Mouse (Mus musculus): ENCODE data around the gene Lap3. TPM values are rescaled to one million over a fixed set of nuclear protein-coding genes. Genes with fewer than 3 reads are reported as not detected.

The Lap3 gene
- polyA plus RNA-seq, 1 experiment from 2014 or later = 35.4 TPM

DNA sequence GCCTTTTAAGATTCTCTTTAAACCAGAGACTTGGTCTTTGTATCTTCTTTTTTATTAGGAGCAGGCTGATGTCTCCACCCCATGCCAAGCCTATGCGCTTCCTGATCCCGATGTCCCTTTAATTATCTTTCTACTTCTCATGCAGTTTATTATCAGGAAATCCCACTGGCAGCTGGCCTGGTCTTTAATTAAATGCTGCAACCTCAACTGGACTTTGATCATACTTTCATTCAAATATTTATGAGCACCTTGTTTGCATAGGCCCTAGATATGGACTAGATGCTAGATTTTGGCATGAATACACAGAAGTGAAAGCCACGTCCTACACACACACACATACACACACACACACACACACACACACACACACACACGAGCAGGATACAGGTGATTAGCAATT, 1.4 kb upstream of the Lap3 start:
- Histone ChIP-seq H3K9me3 (ENCODE audit: control insufficient read depth, low read length) (no peaks in the 10 kb centered on the region), H3K27me3 (replicated peaks; ENCODE audit: control insufficient read depth, insufficient read depth, low read length) (no peaks in the 10 kb centered on the region), H3K36me3 (ENCODE audit: control insufficient read depth, insufficient read depth) (no peaks in the 10 kb centered on the region), H3K9ac (replicated peaks; ENCODE audit: low read depth, low read length) (no peak overlapping the region), H3K4me2 (ENCODE audit: low read length) (no peak overlapping the region), H3K4me3 (replicated peaks; ENCODE audit: low read length) (no peak overlapping the region), H3K4me1 (replicated peaks; ENCODE audit: control insufficient read depth, insufficient read depth, low read length) (peaks cover 12% of the 10 kb centered on the region), H3K27ac (ENCODE audit: low read length) (no peak overlapping the region)
- no peak for ATAC-seq
- 40% methylated on average over 4 of the region's 4 CpGs for WGBS

- WGBS = 67% methylated on average over 9 of the region's 9 CpGs
These were observed 1.1 kb downstream of the Lap3 start for GRCm38 (mm10) chr5:45494093-45494755.

GRCm38 (mm10) chr5:45495429-45495975, 2.3 kb downstream of the Lap3 start:
- H3K9me3 ChIP-seq (ENCODE audit: control insufficient read depth, low read length) = no peaks in the 10 kb centered on the region
- no peak overlapping the region for H3K4me3 ChIP-seq (replicated peaks; ENCODE audit: low read length)
- H3K27me3 ChIP-seq (replicated peaks; ENCODE audit: control insufficient read depth, insufficient read depth, low read length) = no peaks in the 10 kb centered on the region
- no peak overlapping the region for H3K4me2 ChIP-seq (ENCODE audit: low read length)
- no peak overlapping the region for H3K9ac ChIP-seq (replicated peaks; ENCODE audit: low read depth, low read length)
- WGBS = 91% methylated on average over 3 of the region's 3 CpGs
- no peak overlapping the region for H3K27ac ChIP-seq (ENCODE audit: low read length)
- H3K4me1 ChIP-seq (replicated peaks; ENCODE audit: control insufficient read depth, insufficient read depth, low read length) = peaks cover 12% of the 10 kb centered on the region
- H3K36me3 ChIP-seq (ENCODE audit: control insufficient read depth, insufficient read depth) = no peaks in the 10 kb centered on the region
- no peak for ATAC-seq

More at GRCm38 (mm10) chr5:45494093-45494755, 1.1 kb downstream of the Lap3 start:
- ATAC-seq = no peak
- Histone ChIP-seq H3K27ac (ENCODE audit: low read length) (no peak overlapping the region), H3K4me3 (replicated peaks; ENCODE audit: low read length) (peak overlapping the region; percentile 85), H3K27me3 (replicated peaks; ENCODE audit: control insufficient read depth, insufficient read depth, low read length) (no peaks in the 10 kb centered on the region), H3K36me3 (ENCODE audit: control insufficient read depth, insufficient read depth) (no peaks in the 10 kb centered on the region), H3K9ac (replicated peaks; ENCODE audit: low read depth, low read length) (peak overlapping the region; percentile 74), H3K9me3 (ENCODE audit: control insufficient read depth, low read length) (no peaks in the 10 kb centered on the region), H3K4me2 (ENCODE audit: low read length) (peak overlapping the region; percentile 87), H3K4me1 (replicated peaks; ENCODE audit: control insufficient read depth, insufficient read depth, low read length) (peaks cover 12% of the 10 kb centered on the region)

DNA sequence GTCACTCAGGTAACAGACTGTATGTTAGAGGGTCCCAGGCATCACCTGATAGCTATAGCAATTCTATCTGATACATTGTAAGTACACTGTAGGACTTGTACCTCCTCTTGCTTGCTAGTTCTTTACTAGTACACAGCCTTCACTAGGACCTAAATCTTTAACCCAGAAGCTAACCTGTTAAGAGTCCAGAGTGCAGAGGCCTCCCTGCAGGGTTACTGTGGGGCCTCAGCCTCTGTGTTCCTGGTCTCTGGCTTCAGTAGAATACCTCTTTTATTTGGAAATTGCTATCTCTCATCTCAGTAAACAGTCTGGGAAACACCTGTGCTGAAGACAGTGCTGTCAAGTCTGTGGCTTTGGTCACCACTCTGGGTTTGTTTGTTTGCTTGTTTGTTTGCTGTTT, 2.9 kb downstream of the Lap3 start:
- peaks cover 12% of the 10 kb centered on the region for H3K4me1 ChIP-seq (replicated peaks; ENCODE audit: control insufficient read depth, insufficient read depth, low read length)
- no peak overlapping the region for H3K9ac ChIP-seq (replicated peaks; ENCODE audit: low read depth, low read length)
- no peak overlapping the region for H3K4me3 ChIP-seq (replicated peaks; ENCODE audit: low read length)
- H3K36me3 ChIP-seq (ENCODE audit: control insufficient read depth, insufficient read depth) = no peaks in the 10 kb centered on the region
- no peak overlapping the region for H3K4me2 ChIP-seq (ENCODE audit: low read length)
- H3K27me3 ChIP-seq (replicated peaks; ENCODE audit: control insufficient read depth, insufficient read depth, low read length) = no peaks in the 10 kb centered on the region
- no peaks in the 10 kb centered on the region for H3K9me3 ChIP-seq (ENCODE audit: control insufficient read depth, low read length)
- ATAC-seq = no peak
- H3K27ac ChIP-seq (ENCODE audit: low read length) = no peak overlapping the region

GRCm38 (mm10) chr5:45496479-45496878, 3.3 kb downstream of the Lap3 start:
- WGBS = 90% methylated on average over 4 of the region's 4 CpGs
- Histone ChIP-seq H3K4me3 (replicated peaks; ENCODE audit: low read length) (no peak overlapping the region), H3K36me3 (ENCODE audit: control insufficient read depth, insufficient read depth) (no peaks in the 10 kb centered on the region), H3K9me3 (ENCODE audit: control insufficient read depth, low read length) (no peaks in the 10 kb centered on the region), H3K27ac (ENCODE audit: low read length) (no peak overlapping the region), H3K4me1 (replicated peaks; ENCODE audit: control insufficient read depth, insufficient read depth, low read length) (peaks cover 12% of the 10 kb centered on the region), H3K27me3 (replicated peaks; ENCODE audit: control insufficient read depth, insufficient read depth, low read length) (no peaks in the 10 kb centered on the region), H3K9ac (replicated peaks; ENCODE audit: low read depth, low read length) (no peak overlapping the region), H3K4me2 (ENCODE audit: low read length) (no peak overlapping the region)
- ATAC-seq = no peak

GRCm38 (mm10) chr5:45496930-45497550, 3.9 kb downstream of the Lap3 start:
- WGBS = 81% methylated on average over 12 of the region's 12 CpGs
- Histone ChIP-seq H3K4me1 (replicated peaks; ENCODE audit: control insufficient read depth, insufficient read depth, low read length) (peaks cover 12% of the 10 kb centered on the region), H3K4me2 (ENCODE audit: low read length) (no peak overlapping the region), H3K27me3 (replicated peaks; ENCODE audit: control insufficient read depth, insufficient read depth, low read length) (no peaks in the 10 kb centered on the region), H3K4me3 (replicated peaks; ENCODE audit: low read length) (no peak overlapping the region), H3K9me3 (ENCODE audit: control insufficient read depth, low read length) (no peaks in the 10 kb centered on the region), H3K36me3 (ENCODE audit: control insufficient read depth, insufficient read depth) (no peaks in the 10 kb centered on the region), H3K9ac (replicated peaks; ENCODE audit: low read depth, low read length) (no peak overlapping the region), H3K27ac (ENCODE audit: low read length) (no peak overlapping the region)
- ATAC-seq = no peak

GRCm38 (mm10) chr5:45497564-45497963, 4.4 kb downstream of the Lap3 start:
- ATAC-seq = no peak
- peaks cover 12% of the 10 kb centered on the region for H3K4me1 ChIP-seq (replicated peaks; ENCODE audit: control insufficient read depth, insufficient read depth, low read length)
- H3K36me3 ChIP-seq (ENCODE audit: control insufficient read depth, insufficient read depth) = no peaks in the 10 kb centered on the region
- no peak overlapping the region for H3K9ac ChIP-seq (replicated peaks; ENCODE audit: low read depth, low read length)
- H3K9me3 ChIP-seq (ENCODE audit: control insufficient read depth, low read length) = no peaks in the 10 kb centered on the region
- H3K27me3 ChIP-seq (replicated peaks; ENCODE audit: control insufficient read depth, insufficient read depth, low read length) = no peaks in the 10 kb centered on the region
- no peak overlapping the region for H3K4me3 ChIP-seq (replicated peaks; ENCODE audit: low read length)
- H3K27ac ChIP-seq (ENCODE audit: low read length) = no peak overlapping the region
- WGBS = 89% methylated on average over 5 of the region's 5 CpGs
- H3K4me2 ChIP-seq (ENCODE audit: low read length) = no peak overlapping the region

- Histone ChIP-seq H3K4me2 (ENCODE audit: low read length) (no peak overlapping the region), H3K9me3 (ENCODE audit: control insufficient read depth, low read length) (no peaks in the 10 kb centered on the region), H3K27me3 (replicated peaks; ENCODE audit: control insufficient read depth, insufficient read depth, low read length) (no peaks in the 10 kb centered on the region), H3K36me3 (ENCODE audit: control insufficient read depth, insufficient read depth) (peaks cover 9% of the 10 kb centered on the region), H3K4me1 (replicated peaks; ENCODE audit: control insufficient read depth, insufficient read depth, low read length) (no peaks in the 10 kb centered on the region), H3K9ac (replicated peaks; ENCODE audit: low read depth, low read length) (no peak overlapping the region), H3K27ac (ENCODE audit: low read length) (no peak overlapping the region), H3K4me3 (replicated peaks; ENCODE audit: low read length) (no peak overlapping the region)
- no peak for ATAC-seq
- WGBS = 86% methylated on average over 7 of the region's 7 CpGs
These were observed 16.9 kb downstream of the Lap3 start for GRCm38 (mm10) chr5:45510071-45510470.

- H3K4me3 ChIP-seq (replicated peaks; ENCODE audit: low read length) = no peak overlapping the region
- H3K4me2 ChIP-seq (ENCODE audit: low read length) = no peak overlapping the region
- 89% methylated on average over 6 of the region's 6 CpGs for WGBS
- H3K9ac ChIP-seq (replicated peaks; ENCODE audit: low read depth, low read length) = no peak overlapping the region
- H3K36me3 ChIP-seq (ENCODE audit: control insufficient read depth, insufficient read depth) = peaks cover 5% of the 10 kb centered on the region
- no peaks in the 10 kb centered on the region for H3K9me3 ChIP-seq (ENCODE audit: control insufficient read depth, low read length)
- H3K27me3 ChIP-seq (replicated peaks; ENCODE audit: control insufficient read depth, insufficient read depth, low read length) = no peaks in the 10 kb centered on the region
- no peak overlapping the region for H3K27ac ChIP-seq (ENCODE audit: low read length)
- no peak for ATAC-seq
- no peaks in the 10 kb centered on the region for H3K4me1 ChIP-seq (replicated peaks; ENCODE audit: control insufficient read depth, insufficient read depth, low read length)
These were observed 19.7 kb downstream of the Lap3 start for GRCm38 (mm10) chr5:45512908-45513307.
